Mouse (Mus musculus): ENCODE measurements around the gene Kifc3. TPM values are rescaled to one million over a fixed set of nuclear protein-coding genes. Genes with fewer than 3 reads are reported as not detected.

Gene Kifc3
- polyA plus RNA-seq, 1 experiment from 2014 or later = 10.6 TPM

- Histone ChIP-seq H3K9me3 (no peaks in the 10 kb centered on the region), H3K4me2 (peak overlapping the region; percentile 96), H3K9ac (peak overlapping the region; percentile 87), H3K4me1 (peaks cover 47% of the 10 kb centered on the region), H3K36me3 (peaks cover 3% of the 10 kb centered on the region; the same call in 1 of the 2 replicates), H3K4me3 (peak overlapping the region; percentile 73), H3K27ac (0 out of 2 replicates have a peak overlapping the region, but pooled peaks have one; percentile 55), H3K27me3 (peaks cover 19% of the 10 kb centered on the region)
- ATAC-seq (ENCODE audit: insufficient number of reproducible peaks, insufficient read depth, low FRiP score, low TSS enrichment, low read depth) = no peak
- WGBS = 0% methylated on average over 6 of the region's 6 CpGs
Measured at GRCm38 (mm10) chr8:95141469-95142074, 61.0 kb downstream of the Kifc3 start.

- peak overlapping the region; percentile 87; the same call in 1 of the 2 replicates for H3K9ac ChIP-seq
- H3K9me3 ChIP-seq = no peaks in the 10 kb centered on the region
- 83% methylated on average over 1 of the region's 1 CpGs for whole genome bisulfite sequencing
- no peak for ATAC-seq (ENCODE audit: insufficient number of reproducible peaks, insufficient read depth, low FRiP score, low TSS enrichment, low read depth)
- H3K27me3 ChIP-seq = peaks cover 19% of the 10 kb centered on the region
- H3K4me1 ChIP-seq = peaks cover 47% of the 10 kb centered on the region
- peaks cover 3% of the 10 kb centered on the region; the same call in 1 of the 2 replicates for H3K36me3 ChIP-seq
- no peak overlapping the region for H3K4me3 ChIP-seq
- H3K4me2 ChIP-seq = peak overlapping the region; percentile 96
- no peak overlapping the region for H3K27ac ChIP-seq
Measured at GRCm38 (mm10) chr8:95141026-95141425, 61.6 kb downstream of the Kifc3 start.

- Histone ChIP-seq H3K4me2 (no peak overlapping the region), H3K36me3 (peaks cover 3% of the 10 kb centered on the region; the same call in 1 of the 2 replicates), H3K9me3 (no peaks in the 10 kb centered on the region), H3K27ac (no peak overlapping the region), H3K9ac (no peak overlapping the region), H3K4me3 (no peak overlapping the region), H3K4me1 (peaks cover 47% of the 10 kb centered on the region), H3K27me3 (peaks cover 19% of the 10 kb centered on the region)
- no peak for ATAC-seq (ENCODE audit: insufficient number of reproducible peaks, insufficient read depth, low FRiP score, low TSS enrichment, low read depth)
- 68% methylated on average over 5 of the region's 5 CpGs for WGBS
Measured at GRCm38 (mm10) chr8:95140555-95140954, 62.1 kb downstream of the Kifc3 start.

GRCm38 (mm10) chr8:95139051-95139365, 63.6 kb downstream of the Kifc3 start:
- 40% methylated on average over 1 of the region's 1 CpGs for WGBS
- H3K9ac ChIP-seq = no peak overlapping the region
- no peak for ATAC-seq (ENCODE audit: insufficient number of reproducible peaks, insufficient read depth, low FRiP score, low TSS enrichment, low read depth)
- no peak overlapping the region for H3K4me2 ChIP-seq
- no peak overlapping the region for H3K4me3 ChIP-seq
- peaks cover 47% of the 10 kb centered on the region for H3K4me1 ChIP-seq
- H3K36me3 ChIP-seq = peaks cover 3% of the 10 kb centered on the region; the same call in 1 of the 2 replicates
- H3K27me3 ChIP-seq = peaks cover 19% of the 10 kb centered on the region
- no peak overlapping the region for H3K27ac ChIP-seq
- no peaks in the 10 kb centered on the region for H3K9me3 ChIP-seq

- Histone ChIP-seq H3K36me3 (peaks cover 3% of the 10 kb centered on the region; the same call in 1 of the 2 replicates), H3K4me2 (peak overlapping the region; percentile 66), H3K4me1 (peaks cover 47% of the 10 kb centered on the region), H3K27me3 (peaks cover 19% of the 10 kb centered on the region), H3K4me3 (peak overlapping the region; percentile 33), H3K9ac (peak overlapping the region; percentile 56; the same call in 1 of the 2 replicates), H3K9me3 (no peaks in the 10 kb centered on the region), H3K27ac (peak overlapping the region; percentile 69)
- 18% methylated on average over 6 of the region's 6 CpGs for WGBS
- no peak for ATAC-seq (ENCODE audit: insufficient number of reproducible peaks, insufficient read depth, low FRiP score, low TSS enrichment, low read depth)
Measured at GRCm38 (mm10) chr8:95138341-95139050, 64.1 kb downstream of the Kifc3 start.

- Histone ChIP-seq H3K27me3 (peaks cover 19% of the 10 kb centered on the region), H3K4me1 (peaks cover 38% of the 10 kb centered on the region), H3K4me2 (peak overlapping the region; percentile 66), H3K9ac (peak overlapping the region; percentile 56; the same call in 1 of the 2 replicates), H3K36me3 (peaks cover 6% of the 10 kb centered on the region; the same call in 1 of the 2 replicates), H3K4me3 (peak overlapping the region; percentile 33), H3K9me3 (no peaks in the 10 kb centered on the region), H3K27ac (peak overlapping the region; percentile 69)
- ATAC-seq (ENCODE audit: insufficient number of reproducible peaks, insufficient read depth, low FRiP score, low TSS enrichment, low read depth) = peak; percentile 53; the same call in 1 of the 2 replicates
- WGBS = 2% methylated on average over 28 of the region's 28 CpGs
Measured at GRCm38 (mm10) chr8:95137641-95138098, 64.9 kb downstream of the Kifc3 start.

- Histone ChIP-seq H3K9me3 (no peaks in the 10 kb centered on the region), H3K9ac (peak overlapping the region; percentile 52), H3K4me2 (peak overlapping the region; percentile 66), H3K36me3 (peaks cover 11% of the 10 kb centered on the region; the same call in 1 of the 2 replicates), H3K4me3 (peak overlapping the region; percentile 33), H3K27ac (peak overlapping the region; percentile 69; the same call in 1 of the 2 replicates), H3K27me3 (peaks cover 19% of the 10 kb centered on the region), H3K4me1 (peaks cover 36% of the 10 kb centered on the region)
- no peak for ATAC-seq (ENCODE audit: insufficient number of reproducible peaks, insufficient read depth, low FRiP score, low TSS enrichment, low read depth)
- WGBS = 29% methylated on average over 12 of the region's 12 CpGs
Measured at GRCm38 (mm10) chr8:95137201-95137600, 65.4 kb downstream of the Kifc3 start.

GRCm38 (mm10) chr8:95136218-95136617, 66.4 kb downstream of the Kifc3 start:
- ATAC-seq (ENCODE audit: insufficient number of reproducible peaks, insufficient read depth, low FRiP score, low TSS enrichment, low read depth) = no peak
- H3K9ac ChIP-seq = no peak overlapping the region
- peaks cover 13% of the 10 kb centered on the region; the same call in 1 of the 2 replicates for H3K36me3 ChIP-seq
- no peak overlapping the region for H3K4me3 ChIP-seq
- peaks cover 19% of the 10 kb centered on the region for H3K27me3 ChIP-seq
- H3K27ac ChIP-seq = no peak overlapping the region
- no peaks in the 10 kb centered on the region for H3K9me3 ChIP-seq
- no peak overlapping the region for H3K4me2 ChIP-seq
- peaks cover 27% of the 10 kb centered on the region for H3K4me1 ChIP-seq
- WGBS = 64% methylated on average over 3 of the region's 3 CpGs

GRCm38 (mm10) chr8:95135242-95135641, 67.4 kb downstream of the Kifc3 start:
- Histone ChIP-seq H3K9me3 (no peaks in the 10 kb centered on the region), H3K4me3 (no peak overlapping the region), H3K4me1 (peaks cover 19% of the 10 kb centered on the region), H3K27me3 (peaks cover 19% of the 10 kb centered on the region), H3K9ac (no peak overlapping the region), H3K4me2 (no peak overlapping the region), H3K36me3 (peaks cover 13% of the 10 kb centered on the region; the same call in 1 of the 2 replicates), H3K27ac (no peak overlapping the region)
- WGBS = 51% methylated on average over 3 of the region's 3 CpGs
- ATAC-seq (ENCODE audit: insufficient number of reproducible peaks, insufficient read depth, low FRiP score, low TSS enrichment, low read depth) = no peak

- no peaks in the 10 kb centered on the region for H3K9me3 ChIP-seq
Measured at GRCm38 (mm10) chr8:95134186-95134585, 68.4 kb downstream of the Kifc3 start.

GRCm38 (mm10) chr8:95131983-95132382, 70.6 kb downstream of the Kifc3 start:
- H3K36me3 ChIP-seq = peaks cover 23% of the 10 kb centered on the region; the same call in 1 of the 2 replicates
- peaks cover under 1% of the 10 kb centered on the region; the same call in 1 of the 2 replicates for H3K4me1 ChIP-seq
- no peak overlapping the region for H3K9ac ChIP-seq
- no peak overlapping the region for H3K27ac ChIP-seq
- H3K9me3 ChIP-seq = no peaks in the 10 kb centered on the region
- no peak overlapping the region for H3K4me3 ChIP-seq
- 78% methylated on average over 5 of the region's 5 CpGs for WGBS
- no peak overlapping the region for H3K4me2 ChIP-seq
- no peak for ATAC-seq (ENCODE audit: insufficient number of reproducible peaks, insufficient read depth, low FRiP score, low TSS enrichment, low read depth)
- H3K27me3 ChIP-seq = peaks cover 4% of the 10 kb centered on the region

More at GRCm38 (mm10) chr8:95134186-95134585, 68.4 kb downstream of the Kifc3 start:
- H3K36me3 ChIP-seq = peaks cover 14% of the 10 kb centered on the region; the same call in 1 of the 2 replicates
- H3K4me3 ChIP-seq = no peak overlapping the region
- H3K27ac ChIP-seq = no peak overlapping the region
- no peak for ATAC-seq (ENCODE audit: insufficient number of reproducible peaks, insufficient read depth, low FRiP score, low TSS enrichment, low read depth)
- peaks cover 19% of the 10 kb centered on the region for H3K27me3 ChIP-seq
- 87% methylated on average over 2 of the region's 2 CpGs for WGBS
- peaks cover 19% of the 10 kb centered on the region for H3K4me1 ChIP-seq
- no peak overlapping the region for H3K4me2 ChIP-seq
- no peak overlapping the region for H3K9ac ChIP-seq
